Mouse (Mus musculus) stomach, embryonic 16.5 days (tissue): ENCODE measurements around the gene Fpgs. TPM values are rescaled to one million over a fixed set of nuclear protein-coding genes. Genes with fewer than 3 reads are reported as not detected.

Experiments
- ATAC-seq: fragments of 200-750 bp; cut with Nextera tagmentation; 2 replicates; pipeline ENCODE4 v1.8.0; 2017; ENCODE audit warnings: moderate number of reproducible peaks, moderate TSS enrichment; ENCODE audit not compliant: insufficient read depth, low FRiP score
- H3K27ac ChIP-seq: fragments of 300-500 bp; sonication (generic); 2 replicates; pipeline ENCODE4 v1.5.1; 2014; ENCODE audit warnings: low read length
- H3K27me3 ChIP-seq: fragments of 300-500 bp; sonication (generic); 2 replicates; pipeline ENCODE4 v1.6.1; 2014; ENCODE audit warnings: low read length, control low read depth, mixed read lengths; ENCODE audit not compliant: control insufficient read depth, insufficient read depth
- H3K36me3 ChIP-seq: fragments of 300-500 bp; sonication (generic); 2 replicates; pipeline ENCODE4 v1.6.1; 2014; ENCODE audit warnings: low read length; ENCODE audit not compliant: control insufficient read depth, insufficient read depth
- H3K4me1 ChIP-seq: fragments of 300-500 bp; sonication (generic); 2 replicates; pipeline ENCODE4 v1.6.1; 2014; ENCODE audit warnings: low read length, control low read depth, mixed read lengths; ENCODE audit not compliant: control insufficient read depth, insufficient read depth
- H3K4me2 ChIP-seq: fragments of 300-500 bp; sonication (generic); 2 replicates; pipeline ENCODE4 v1.6.1; 2014; ENCODE audit warnings: low read depth, low read length, mixed read lengths
- H3K4me3 ChIP-seq: fragments of 300-500 bp; sonication (generic); replicated peaks from 2 replicates; pipeline ENCODE4 v1.5.1; 2014; ENCODE audit warnings: mild to moderate bottlenecking, low read length
- H3K9ac ChIP-seq: fragments of 300-500 bp; sonication (generic); 2 replicates; pipeline ENCODE4 v1.6.1; 2014; ENCODE audit warnings: low read length
- H3K9me3 ChIP-seq: fragments of 300-500 bp; sonication (generic); replicated peaks from 2 replicates; pipeline ENCODE4 v1.6.1; 2016; ENCODE audit warnings: low read length, control low read depth; ENCODE audit not compliant: control insufficient read depth
- WGBS: fragments of 180-500 bp; shearing (Covaris S2); extraction: QIAGEN DNeasy Blood & Tissue Kit; methylation state at CpG from one replicate; pipeline ENCODE4 v1.1.7; 2014; 5-methylcytosine and 5-hydroxymethylcytosine counted together
- polyA plus RNA-seq: library from polyadenylated mRNA; unstranded; fragments of >200 nt; fragmentation: Nextera tagmentation; extraction: Ambion mirVana; gene quantifications from 2 replicates; pipeline ENCODE4 v1.2.1, GENCODE M21; 2015

The Fpgs gene
- polyA plus RNA-seq, 1 experiment from 2014 or later = 30.6 TPM

DNA sequence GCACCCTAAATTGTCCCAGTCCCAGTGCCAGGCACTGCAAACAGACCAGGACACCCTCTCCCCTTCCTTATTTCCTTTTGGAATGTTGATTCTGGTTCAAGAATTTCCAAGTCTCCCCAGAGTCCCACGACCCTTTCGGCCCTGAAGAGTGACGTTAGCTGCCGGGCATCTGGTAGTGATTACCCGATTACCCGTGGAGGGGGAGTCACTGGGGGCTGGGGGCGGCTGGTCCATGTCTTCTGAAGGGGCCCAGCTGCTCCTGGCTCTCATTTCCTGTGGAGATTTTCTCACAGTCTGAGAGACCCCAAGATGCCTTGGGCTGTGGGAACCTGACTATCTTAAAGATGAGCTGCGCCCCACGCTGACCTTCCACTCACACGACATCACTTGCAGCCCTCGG, 26.9 kb upstream of the Fpgs start:
- 0 out of 2 replicates have a peak overlapping the region, but pooled peaks have one; percentile 1 for H3K4me3 ChIP-seq
- peaks cover 26% of the 10 kb centered on the region for H3K4me1 ChIP-seq
- H3K9me3 ChIP-seq = no peaks in the 10 kb centered on the region
- no peaks in the 10 kb centered on the region for H3K27me3 ChIP-seq
- no peaks in the 10 kb centered on the region for H3K36me3 ChIP-seq
- peak overlapping the region; percentile 89 for H3K27ac ChIP-seq
- H3K9ac ChIP-seq = peak overlapping the region; percentile 37; the same call in 1 of the 2 replicates
- peak overlapping the region; percentile 38 for H3K4me2 ChIP-seq
- 32% methylated on average over 11 of the region's 11 CpGs for WGBS
- no peak for ATAC-seq

DNA sequence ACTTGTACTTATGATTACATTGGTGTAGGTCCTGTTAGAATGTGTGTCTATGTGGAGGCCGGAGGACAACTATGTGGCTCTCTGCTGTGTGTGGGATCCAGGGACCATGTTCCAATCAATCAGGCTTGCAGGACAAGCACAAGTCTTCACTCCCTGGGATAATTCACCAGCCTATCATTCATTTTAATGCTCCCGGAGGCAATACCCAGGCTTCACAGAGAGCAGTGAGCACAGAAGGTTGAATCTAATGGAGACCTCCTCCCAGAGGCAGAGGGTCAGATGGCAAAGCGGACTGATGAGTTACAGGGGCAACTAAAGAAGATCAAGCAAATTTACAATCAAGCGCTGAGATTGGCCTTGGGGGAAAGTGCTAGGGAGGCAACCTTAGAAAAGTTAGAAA, 25.6 kb upstream of the Fpgs start:
- Histone ChIP-seq H3K9me3 (no peaks in the 10 kb centered on the region), H3K27ac (peak overlapping the region; percentile 46; the same call in 1 of the 2 replicates), H3K9ac (peak overlapping the region; percentile 19; the same call in 1 of the 2 replicates), H3K27me3 (no peaks in the 10 kb centered on the region), H3K4me3 (peak overlapping the region; percentile 19), H3K36me3 (no peaks in the 10 kb centered on the region), H3K4me2 (peak overlapping the region; percentile 38), H3K4me1 (peaks cover 19% of the 10 kb centered on the region)
- no peak for ATAC-seq
- WGBS = 68% methylated on average over 4 of the region's 4 CpGs

DNA sequence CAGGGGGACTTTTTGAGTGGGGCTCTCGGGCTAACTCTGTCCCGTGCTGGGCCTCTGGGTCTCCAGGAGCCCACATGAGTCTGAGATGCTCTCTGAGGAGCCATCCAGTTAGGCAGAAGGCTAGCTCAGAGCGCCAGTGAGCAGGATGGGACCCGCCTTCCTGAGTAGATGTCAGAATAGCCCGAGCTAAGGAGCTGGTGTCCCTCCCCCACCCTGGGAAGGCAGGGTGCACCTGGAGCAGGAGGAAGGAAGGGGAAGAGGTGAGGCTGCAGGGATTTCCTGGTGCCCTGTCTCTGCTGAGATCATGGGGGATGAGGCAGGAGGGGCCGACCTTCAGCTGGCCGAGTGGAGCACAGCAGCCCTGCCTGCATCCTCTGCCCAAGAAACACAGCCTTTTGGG, 24.5 kb upstream of the Fpgs start:
- Histone ChIP-seq H3K4me3 (peak overlapping the region; percentile 50), H3K4me2 (peak overlapping the region; percentile 66), H3K4me1 (peaks cover 16% of the 10 kb centered on the region), H3K9ac (peak overlapping the region; percentile 69), H3K36me3 (no peaks in the 10 kb centered on the region), H3K27ac (peak overlapping the region; percentile 15; the same call in 1 of the 2 replicates), H3K27me3 (no peaks in the 10 kb centered on the region), H3K9me3 (no peaks in the 10 kb centered on the region)
- no peak for ATAC-seq
- 39% methylated on average over 7 of the region's 7 CpGs for WGBS

DNA sequence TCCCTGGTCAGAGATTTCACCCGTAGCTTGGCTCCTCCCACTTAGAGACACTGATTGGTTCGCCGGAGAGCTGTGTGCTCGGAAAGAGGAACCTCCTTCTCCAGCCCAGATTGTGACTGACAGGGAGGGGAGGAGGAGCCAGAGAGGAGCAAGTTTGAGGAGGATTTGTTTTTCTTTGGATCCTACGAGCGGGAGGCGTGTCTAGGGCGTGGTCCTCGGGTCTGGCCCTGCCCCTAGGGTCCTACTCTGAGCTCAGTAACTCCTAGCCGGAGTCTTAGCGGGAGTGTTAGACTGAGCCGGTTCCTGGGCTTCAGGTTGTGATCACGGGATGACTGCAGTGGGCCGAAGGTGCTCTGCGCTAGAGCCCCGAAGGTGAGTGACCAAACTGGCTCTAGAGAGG, 23.5 kb upstream of the Fpgs start:
- peak; percentile 97 for ATAC-seq
- Histone ChIP-seq H3K4me1 (peaks cover 16% of the 10 kb centered on the region), H3K4me2 (peak overlapping the region; percentile 66), H3K4me3 (peak overlapping the region; percentile 50), H3K36me3 (no peaks in the 10 kb centered on the region), H3K27ac (peak overlapping the region; percentile 40; the same call in 1 of the 2 replicates), H3K9me3 (no peaks in the 10 kb centered on the region), H3K27me3 (no peaks in the 10 kb centered on the region), H3K9ac (peak overlapping the region; percentile 69)
- WGBS = 1% methylated on average over 16 of the region's 16 CpGs

DNA sequence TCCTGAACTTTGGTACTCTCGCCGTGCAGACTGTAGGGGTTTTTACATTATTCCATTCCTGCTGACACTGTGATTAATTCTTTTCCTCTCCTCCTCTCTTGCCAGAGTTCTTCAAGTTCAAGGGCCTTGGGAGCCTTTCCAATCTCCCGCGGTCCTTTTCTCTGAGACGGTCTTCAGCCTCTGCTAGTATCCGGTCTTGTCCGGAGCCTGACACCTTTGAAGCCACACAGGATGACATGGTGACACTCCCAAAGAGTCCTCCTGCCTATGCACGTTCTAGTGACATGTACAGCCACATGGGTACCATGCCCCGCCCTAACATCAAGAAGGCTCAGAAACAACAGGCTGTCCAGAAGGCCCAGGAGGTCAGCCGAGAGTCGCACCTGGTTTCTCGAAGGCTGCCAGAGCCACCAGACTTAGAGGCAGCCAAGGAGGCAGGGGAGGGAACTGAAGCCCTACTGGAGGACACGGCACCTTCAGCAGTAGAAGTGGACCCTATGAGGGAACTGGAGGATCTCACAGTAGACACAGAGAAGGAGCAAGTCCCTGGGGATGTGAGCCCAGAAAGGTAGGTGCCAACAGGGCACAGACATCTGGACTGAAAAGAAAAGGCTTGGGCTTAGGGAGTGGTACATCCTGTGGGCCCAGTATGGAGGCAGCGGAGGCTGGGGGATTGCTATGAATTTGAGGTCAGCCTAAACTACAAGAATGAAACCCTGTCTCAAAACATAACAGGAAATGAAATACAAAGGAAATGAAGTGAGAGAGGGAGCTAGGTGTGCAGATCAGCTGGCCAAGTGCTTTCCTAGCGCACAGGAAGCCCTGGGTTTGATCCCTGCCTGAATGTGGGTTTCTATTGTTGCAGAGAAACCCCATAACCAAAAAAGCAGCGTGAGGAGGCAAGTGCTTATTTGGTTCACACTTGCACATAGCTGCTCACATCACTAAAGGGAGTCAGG, 21.2 kb upstream of the Fpgs start:
- Histone ChIP-seq H3K27ac (0 out of 2 replicates have a peak overlapping the region, but pooled peaks have one; percentile 26), H3K9ac (no peak overlapping the region), H3K27me3 (no peaks in the 10 kb centered on the region), H3K36me3 (no peaks in the 10 kb centered on the region), H3K4me2 (no peak overlapping the region), H3K4me3 (no peak overlapping the region), H3K9me3 (no peaks in the 10 kb centered on the region), H3K4me1 (peaks cover 7% of the 10 kb centered on the region)
- 68% methylated on average over 16 of the region's 16 CpGs for WGBS
- ATAC-seq = no peak

DNA sequence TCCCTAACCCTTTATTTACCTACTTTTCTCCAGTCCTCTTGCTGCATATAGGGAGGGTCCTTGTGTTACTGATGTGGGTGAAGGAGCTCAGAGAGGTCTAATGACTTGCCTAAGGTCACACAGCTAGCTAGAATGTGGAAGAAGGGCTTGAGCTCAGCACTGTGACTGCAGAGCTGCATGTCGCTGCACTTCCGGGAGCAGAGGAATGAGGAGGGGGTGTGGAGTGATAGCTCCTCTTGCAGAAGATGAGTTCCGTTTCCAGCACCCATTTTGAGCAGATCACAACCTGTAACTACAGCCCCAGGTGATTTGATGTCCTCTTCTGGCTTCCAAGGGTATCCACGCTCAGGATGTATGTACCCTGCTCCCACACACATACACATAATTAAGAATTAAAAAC, 20.2 kb upstream of the Fpgs start:
- Histone ChIP-seq H3K4me2 (no peak overlapping the region), H3K9me3 (no peaks in the 10 kb centered on the region), H3K27ac (no peak overlapping the region), H3K4me1 (peaks cover 6% of the 10 kb centered on the region; the same call in 1 of the 2 replicates), H3K36me3 (no peaks in the 10 kb centered on the region), H3K9ac (no peak overlapping the region), H3K4me3 (no peak overlapping the region), H3K27me3 (no peaks in the 10 kb centered on the region)
- no peak for ATAC-seq
- WGBS = 82% methylated on average over 4 of the region's 4 CpGs

DNA sequence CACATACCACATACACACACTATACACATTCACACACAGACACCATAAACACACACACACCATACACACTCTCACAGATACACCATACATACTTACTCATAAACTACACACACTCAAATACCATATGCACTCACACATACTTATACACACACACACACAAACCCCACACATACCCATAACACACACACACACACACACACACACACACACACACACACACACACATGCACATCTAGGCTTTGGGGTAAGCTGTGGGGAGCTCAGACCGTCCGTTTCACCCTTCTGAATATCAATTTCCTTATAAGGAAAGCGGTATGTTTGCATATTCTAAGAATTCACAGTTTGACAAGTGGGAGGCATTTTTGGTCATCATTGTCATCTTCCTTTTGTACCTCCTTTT, 18.6 kb upstream of the Fpgs start:
- peak overlapping the region; percentile 50; the same call in 1 of the 2 replicates for H3K4me2 ChIP-seq
- H3K27me3 ChIP-seq = no peaks in the 10 kb centered on the region
- H3K9ac ChIP-seq = no peak overlapping the region
- 47% methylated on average over 3 of the region's 3 CpGs for WGBS
- no peak overlapping the region for H3K4me3 ChIP-seq
- no peak overlapping the region for H3K27ac ChIP-seq
- H3K4me1 ChIP-seq = peaks cover 6% of the 10 kb centered on the region; the same call in 1 of the 2 replicates
- no peak for ATAC-seq
- H3K9me3 ChIP-seq = no peaks in the 10 kb centered on the region
- H3K36me3 ChIP-seq = no peaks in the 10 kb centered on the region

DNA sequence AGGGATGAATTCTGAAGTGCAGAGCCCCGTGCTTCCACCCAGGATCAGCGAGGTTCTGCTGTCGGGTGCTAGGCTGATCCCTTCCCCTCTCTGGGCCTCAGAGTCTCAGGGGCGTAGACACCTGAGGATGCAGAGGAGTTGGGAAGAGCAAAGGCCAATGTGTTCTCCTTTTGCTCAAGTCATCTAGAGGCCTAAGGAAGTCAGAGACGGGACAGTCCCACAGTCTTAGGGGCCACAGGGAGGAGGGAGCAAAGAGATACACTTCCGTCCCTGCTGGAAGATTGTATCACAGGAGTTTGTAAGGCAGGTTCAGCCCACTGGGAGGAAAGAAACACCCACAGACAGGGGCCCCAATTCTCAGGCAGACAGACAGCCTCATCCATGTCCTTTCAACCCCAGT, 18.1 kb upstream of the Fpgs start:
- H3K27me3 ChIP-seq = no peaks in the 10 kb centered on the region
- peak overlapping the region; percentile 36 for H3K4me3 ChIP-seq
- WGBS = 42% methylated on average over 6 of the region's 6 CpGs
- H3K9me3 ChIP-seq = no peaks in the 10 kb centered on the region
- no peak for ATAC-seq
- peaks cover 6% of the 10 kb centered on the region; the same call in 1 of the 2 replicates for H3K4me1 ChIP-seq
- H3K27ac ChIP-seq = peak overlapping the region; percentile 26; the same call in 1 of the 2 replicates
- no peaks in the 10 kb centered on the region for H3K36me3 ChIP-seq
- H3K9ac ChIP-seq = peak overlapping the region; percentile 64
- H3K4me2 ChIP-seq = peak overlapping the region; percentile 50

DNA sequence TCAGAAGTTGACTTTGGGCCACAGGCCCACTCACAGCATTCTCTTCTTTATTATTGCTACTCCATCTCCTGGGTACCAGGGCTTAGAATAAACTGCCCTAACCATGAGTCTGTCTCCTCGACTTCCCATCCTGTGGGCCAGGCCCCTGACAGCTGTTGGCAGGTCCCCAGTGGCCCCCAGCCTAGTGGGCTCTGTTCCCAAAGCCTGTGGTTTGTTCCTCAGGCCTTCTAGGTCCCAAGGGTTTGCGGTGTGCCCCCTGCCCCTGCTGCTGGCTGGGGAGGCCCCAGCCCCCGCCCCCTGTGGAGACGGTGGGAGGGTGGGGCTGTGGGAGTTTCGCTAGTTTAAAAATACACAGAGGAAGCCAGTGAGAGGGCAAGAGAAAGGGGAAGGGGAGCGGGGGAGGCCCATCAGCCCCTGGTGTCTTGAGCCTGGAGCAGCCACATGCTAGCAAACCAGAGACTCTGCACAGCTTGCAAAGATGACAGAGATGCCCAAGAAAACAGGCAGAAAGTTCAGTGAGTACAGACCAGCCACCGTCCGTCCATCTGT, 16.8 kb upstream of the Fpgs start, which contains the start of gene Sh2d3c:
TSS of gene Sh2d3c (plus strand) at position 375 of the 549 bp plus-strand sequence.
- no peaks in the 10 kb centered on the region for H3K27me3 ChIP-seq
- peak within 1 kb of the TSS; percentile 64 for H3K9ac ChIP-seq
- H3K4me2 ChIP-seq = peak within 1 kb of the TSS; percentile 50
- peak; percentile 68; the same call in 1 of the 2 replicates for ATAC-seq
- peak within 1 kb of the TSS; percentile 43 for H3K27ac ChIP-seq
- H3K36me3 ChIP-seq = no peaks in the 10 kb centered on the region
- peaks cover 6% of the 10 kb centered on the region; the same call in 1 of the 2 replicates for H3K4me1 ChIP-seq
- H3K9me3 ChIP-seq = no peaks in the 10 kb centered on the region
- H3K4me3 ChIP-seq = peak within 1 kb of the TSS; percentile 36
- 21% methylated on average over 8 of the region's 8 CpGs for WGBS
